Mouse (Mus musculus): ENCODE measurements at regions not wholly inside any gene's neighbourhood (a gene's known extent, or its start where the extent isn't known, plus 50 kb on each side); places are given as distances from the start of the nearest gene placed in this dataset.

DNA sequence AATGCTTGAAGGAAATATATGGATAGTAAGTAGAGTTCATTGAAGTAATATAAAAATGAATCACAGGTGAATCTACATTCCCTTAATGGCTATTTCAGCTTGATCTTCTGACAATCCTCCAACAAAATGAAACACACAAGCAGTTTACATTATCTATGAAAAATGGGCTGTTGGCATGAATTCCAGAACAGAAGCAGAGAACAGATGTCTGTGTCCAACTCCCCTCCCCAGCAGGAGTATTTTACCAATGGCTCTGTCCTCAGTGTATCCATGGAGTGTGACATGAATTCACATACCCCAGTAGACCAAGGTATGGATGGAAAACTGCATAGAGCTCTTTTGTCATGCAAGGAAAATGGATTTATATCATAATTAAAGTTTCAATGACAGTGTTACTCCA lies 370.3 kb upstream of the BC052040 start:
- no peaks in the 10 kb centered on the region for H3K27me3 ChIP-seq (ENCODE audit: control insufficient read depth, insufficient read depth, low read depth, low read length)
- no peak overlapping the region for H3K4me3 ChIP-seq (ENCODE audit: low read depth, low read length)
- H3K4me1 ChIP-seq (ENCODE audit: control insufficient read depth, low read depth, low read length) = no peaks in the 10 kb centered on the region
- no peaks in the 10 kb centered on the region for H3K36me3 ChIP-seq (ENCODE audit: control insufficient read depth, insufficient read depth)
- H3K27ac ChIP-seq (ENCODE audit: low read length) = no peak overlapping the region
- ATAC-seq (ENCODE audit: low read depth) = no peak
- no peak overlapping the region for H3K9ac ChIP-seq (ENCODE audit: low read depth, low read length)
- H3K4me2 ChIP-seq (ENCODE audit: low read depth, low read length) = no peak overlapping the region
- H3K9me3 ChIP-seq (replicated peaks; ENCODE audit: control insufficient read depth, low read length) = no peaks in the 10 kb centered on the region

DNA sequence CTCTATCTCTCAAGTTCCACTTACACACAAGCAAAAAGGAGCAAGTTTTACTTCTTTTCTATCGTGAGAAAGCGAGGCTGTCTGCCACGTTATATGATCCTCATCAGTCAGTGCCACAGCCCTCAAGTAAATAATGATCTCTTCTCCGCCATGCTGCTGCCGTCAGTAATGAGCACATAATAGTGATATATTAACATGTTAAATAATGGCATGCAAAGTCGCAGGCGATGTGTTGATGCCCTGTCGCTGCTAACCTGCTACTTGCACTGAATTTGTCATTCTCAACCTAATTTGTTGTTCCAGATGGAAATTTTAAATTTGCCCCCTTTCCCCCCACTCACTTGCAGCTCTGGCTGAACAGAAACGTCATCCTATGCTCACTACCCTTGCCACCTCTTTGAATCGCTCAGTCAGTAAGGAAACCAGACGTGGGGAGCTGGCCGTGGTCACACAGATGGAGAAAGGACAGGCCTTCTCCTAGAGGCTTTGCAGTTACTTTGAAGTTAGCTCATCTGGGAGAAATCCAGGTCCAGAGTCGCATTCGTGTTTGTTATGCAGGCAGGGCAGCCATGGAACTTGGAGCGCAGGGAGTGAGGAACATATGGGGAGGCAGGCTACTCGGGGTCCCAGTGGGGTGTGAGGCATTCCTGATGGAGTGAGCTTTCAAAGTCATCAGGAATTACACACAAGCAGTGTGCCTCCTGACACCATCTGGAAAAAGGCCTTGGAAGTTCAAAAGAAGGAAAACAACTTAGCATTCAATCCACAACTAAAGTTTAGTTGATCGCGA lies 368.1 kb upstream of the BC052040 start:
- Histone ChIP-seq H3K4me2 (ENCODE audit: low read depth, low read length) (no peak overlapping the region), H3K4me3 (ENCODE audit: low read depth, low read length) (no peak overlapping the region), H3K27me3 (ENCODE audit: control insufficient read depth, insufficient read depth, low read depth, low read length) (no peaks in the 10 kb centered on the region), H3K9me3 (replicated peaks; ENCODE audit: control insufficient read depth, low read length) (no peaks in the 10 kb centered on the region), H3K9ac (ENCODE audit: low read depth, low read length) (no peak overlapping the region), H3K4me1 (ENCODE audit: control insufficient read depth, low read depth, low read length) (no peaks in the 10 kb centered on the region), H3K36me3 (ENCODE audit: control insufficient read depth, insufficient read depth) (no peaks in the 10 kb centered on the region), H3K27ac (ENCODE audit: low read length) (no peak overlapping the region)
- WGBS (ENCODE audit: insufficient replicate concordance) = 47% methylated on average over 18 of the region's 18 CpGs
- ATAC-seq (ENCODE audit: low read depth) = no peak

DNA sequence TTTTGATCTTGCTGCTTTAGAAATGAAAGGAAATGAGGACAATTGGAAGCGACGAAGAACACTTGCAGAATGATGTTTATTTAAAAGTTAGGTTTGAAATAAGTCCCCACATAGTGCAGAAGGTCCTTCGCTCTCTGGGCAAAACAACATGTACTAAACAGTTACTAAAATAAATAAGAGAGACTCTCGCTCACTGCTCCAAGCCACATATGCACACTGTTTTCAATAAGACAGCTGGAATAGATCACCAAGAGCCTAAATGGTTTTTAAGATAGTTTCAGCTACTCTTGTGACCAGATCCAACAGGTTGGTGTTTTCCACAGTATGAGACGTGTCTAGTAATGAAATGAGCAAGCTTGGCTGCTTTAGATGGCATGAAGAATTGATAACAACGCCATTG lies 367.2 kb upstream of the BC052040 start:
- no peak overlapping the region for H3K4me2 ChIP-seq (ENCODE audit: low read depth, low read length)
- ATAC-seq (ENCODE audit: low read depth) = no peak
- H3K27me3 ChIP-seq (ENCODE audit: control insufficient read depth, insufficient read depth, low read depth, low read length) = no peaks in the 10 kb centered on the region
- H3K9ac ChIP-seq (ENCODE audit: low read depth, low read length) = no peak overlapping the region
- H3K27ac ChIP-seq (ENCODE audit: low read length) = no peak overlapping the region
- no peaks in the 10 kb centered on the region for H3K4me1 ChIP-seq (ENCODE audit: control insufficient read depth, low read depth, low read length)
- WGBS (ENCODE audit: insufficient replicate concordance) = 53% methylated on average over 6 of the region's 6 CpGs
- H3K9me3 ChIP-seq (replicated peaks; ENCODE audit: control insufficient read depth, low read length) = no peaks in the 10 kb centered on the region
- H3K4me3 ChIP-seq (ENCODE audit: low read depth, low read length) = no peak overlapping the region
- H3K36me3 ChIP-seq (ENCODE audit: control insufficient read depth, insufficient read depth) = no peaks in the 10 kb centered on the region

DNA sequence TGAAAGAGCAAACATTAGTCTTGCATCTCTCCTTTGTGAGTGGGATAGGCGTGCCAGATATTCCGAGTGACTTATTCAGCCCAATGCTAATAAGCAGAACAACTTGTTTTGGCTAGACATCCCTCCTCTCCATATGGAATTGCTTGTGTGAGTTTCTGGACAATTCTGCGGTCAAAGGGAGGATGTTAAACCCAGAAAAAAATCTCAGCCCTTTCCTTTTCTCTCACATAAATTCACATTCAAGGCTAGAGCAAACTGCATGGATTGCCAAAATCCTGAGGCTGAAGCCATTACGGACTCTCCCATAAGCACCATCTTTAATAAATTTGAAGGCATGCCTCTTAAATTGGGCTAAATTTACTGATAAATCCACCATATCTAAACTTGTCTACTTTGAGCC lies 351.5 kb upstream of the BC052040 start:
- no peak overlapping the region for H3K9ac ChIP-seq (ENCODE audit: low read depth, low read length)
- H3K4me2 ChIP-seq (ENCODE audit: low read depth, low read length) = no peak overlapping the region
- H3K36me3 ChIP-seq (ENCODE audit: control insufficient read depth, insufficient read depth) = no peaks in the 10 kb centered on the region
- no peak overlapping the region for H3K27ac ChIP-seq (ENCODE audit: low read length)
- no peak for ATAC-seq (ENCODE audit: low read depth)
- no peak overlapping the region for H3K4me3 ChIP-seq (ENCODE audit: low read depth, low read length)
- H3K27me3 ChIP-seq (ENCODE audit: control insufficient read depth, insufficient read depth, low read depth, low read length) = no peaks in the 10 kb centered on the region
- no peaks in the 10 kb centered on the region for H3K4me1 ChIP-seq (ENCODE audit: control insufficient read depth, low read depth, low read length)
- 56% methylated on average over 4 of the region's 4 CpGs for WGBS (ENCODE audit: insufficient replicate concordance)
- H3K9me3 ChIP-seq (replicated peaks; ENCODE audit: control insufficient read depth, low read length) = no peaks in the 10 kb centered on the region

DNA sequence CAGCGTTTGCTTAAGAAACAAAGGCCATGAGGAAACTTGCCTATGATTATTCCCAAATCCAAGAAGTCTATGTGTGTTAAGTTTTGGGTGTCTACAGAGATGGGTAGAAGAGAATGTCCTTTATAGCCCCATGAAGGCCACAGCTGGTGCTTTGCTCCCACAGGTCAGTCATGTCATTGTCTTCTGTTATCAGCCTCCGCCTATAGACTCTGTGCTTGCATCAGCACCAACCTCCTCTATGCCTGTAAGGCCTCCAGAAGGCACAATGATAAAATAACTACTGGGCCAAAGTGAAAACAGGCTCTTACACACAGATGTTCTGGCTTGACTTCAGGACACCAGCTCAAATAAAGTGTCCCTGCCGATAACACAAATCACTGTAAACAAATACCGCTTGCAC lies 333.8 kb upstream of the BC052040 start:
- no peak overlapping the region for H3K9ac ChIP-seq (ENCODE audit: low read depth, low read length)
- H3K4me3 ChIP-seq (ENCODE audit: low read depth, low read length) = no peak overlapping the region
- H3K4me1 ChIP-seq (ENCODE audit: control insufficient read depth, low read depth, low read length) = no peaks in the 10 kb centered on the region
- no peaks in the 10 kb centered on the region for H3K36me3 ChIP-seq (ENCODE audit: control insufficient read depth, insufficient read depth)
- H3K27me3 ChIP-seq (ENCODE audit: control insufficient read depth, insufficient read depth, low read depth, low read length) = no peaks in the 10 kb centered on the region
- WGBS (ENCODE audit: insufficient replicate concordance) = 56% methylated on average over 4 of the region's 4 CpGs
- no peak for ATAC-seq (ENCODE audit: low read depth)
- no peak overlapping the region for H3K4me2 ChIP-seq (ENCODE audit: low read depth, low read length)
- no peak overlapping the region for H3K27ac ChIP-seq (ENCODE audit: low read length)
- H3K9me3 ChIP-seq (replicated peaks; ENCODE audit: control insufficient read depth, low read length) = no peaks in the 10 kb centered on the region

DNA sequence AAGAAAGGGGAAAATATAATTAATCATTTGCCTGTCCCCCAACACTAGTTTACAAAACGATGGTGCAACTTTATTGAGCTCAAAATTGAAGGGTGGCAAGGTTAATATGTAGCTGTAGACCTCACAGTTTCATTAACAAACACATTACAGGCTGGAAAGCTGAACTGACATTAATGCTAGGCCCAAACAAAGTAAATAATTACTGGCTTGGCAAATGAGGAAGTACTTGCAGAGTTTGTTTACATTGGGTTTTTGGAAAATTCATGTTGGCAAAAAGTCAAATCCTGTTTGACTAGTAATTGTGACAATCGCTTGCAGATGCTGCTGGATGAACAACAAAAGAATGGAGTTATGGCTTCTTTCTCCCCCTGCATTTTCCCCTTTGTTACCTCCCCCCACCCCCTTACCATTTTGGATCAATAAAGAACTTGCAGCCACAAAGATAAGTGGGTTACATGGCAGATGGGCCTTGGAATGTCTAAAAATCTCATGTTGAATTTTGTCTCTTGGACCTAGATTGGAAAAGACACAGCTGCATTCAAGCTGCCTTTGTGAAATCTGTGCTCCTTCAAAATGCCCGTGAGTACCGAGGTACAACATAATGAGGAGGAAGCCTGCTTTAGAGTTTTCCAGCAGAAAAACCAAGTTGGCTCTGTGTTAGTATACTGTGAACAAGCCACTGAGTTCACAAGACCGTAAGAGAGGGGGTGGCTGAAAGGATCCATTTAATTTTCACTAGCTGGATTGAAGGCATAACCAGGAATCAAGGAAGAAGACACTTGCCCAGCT lies 331.3 kb upstream of the BC052040 start:
- H3K27me3 ChIP-seq (ENCODE audit: control insufficient read depth, insufficient read depth, low read depth, low read length) = no peaks in the 10 kb centered on the region
- no peaks in the 10 kb centered on the region for H3K36me3 ChIP-seq (ENCODE audit: control insufficient read depth, insufficient read depth)
- H3K4me1 ChIP-seq (ENCODE audit: control insufficient read depth, low read depth, low read length) = no peaks in the 10 kb centered on the region
- no peak overlapping the region for H3K4me3 ChIP-seq (ENCODE audit: low read depth, low read length)
- no peak for ATAC-seq (ENCODE audit: low read depth)
- 49% methylated on average over 5 of the region's 5 CpGs for WGBS (ENCODE audit: insufficient replicate concordance)
- H3K9me3 ChIP-seq (replicated peaks; ENCODE audit: control insufficient read depth, low read length) = no peaks in the 10 kb centered on the region
- no peak overlapping the region for H3K9ac ChIP-seq (ENCODE audit: low read depth, low read length)
- H3K27ac ChIP-seq (ENCODE audit: low read length) = no peak overlapping the region
- H3K4me2 ChIP-seq (ENCODE audit: low read depth, low read length) = no peak overlapping the region

DNA sequence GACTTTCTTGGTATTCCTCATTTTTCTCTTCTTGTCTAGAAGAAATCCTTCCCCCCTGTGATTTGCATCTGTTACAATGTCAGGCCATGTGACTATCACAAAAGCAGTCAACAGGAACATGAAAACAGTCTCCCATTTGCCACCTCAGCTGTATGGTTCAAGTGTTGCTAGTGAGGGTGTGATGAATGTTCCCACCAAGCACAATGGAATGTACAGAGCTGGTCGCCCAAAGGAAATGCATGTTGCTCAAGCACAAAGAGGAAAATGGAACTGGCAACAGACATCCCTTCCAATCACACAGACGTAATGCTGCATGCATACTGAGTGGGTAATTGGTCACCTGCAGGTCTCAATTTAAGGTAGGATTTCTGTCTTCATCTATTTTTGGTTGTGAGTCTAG lies 324.1 kb upstream of the BC052040 start:
- Histone ChIP-seq H3K4me3 (ENCODE audit: low read depth, low read length) (no peak overlapping the region), H3K4me2 (ENCODE audit: low read depth, low read length) (no peak overlapping the region), H3K9ac (ENCODE audit: low read depth, low read length) (no peak overlapping the region), H3K9me3 (replicated peaks; ENCODE audit: control insufficient read depth, low read length) (no peaks in the 10 kb centered on the region), H3K36me3 (ENCODE audit: control insufficient read depth, insufficient read depth) (no peaks in the 10 kb centered on the region), H3K27ac (ENCODE audit: low read length) (no peak overlapping the region), H3K27me3 (ENCODE audit: control insufficient read depth, insufficient read depth, low read depth, low read length) (no peaks in the 10 kb centered on the region), H3K4me1 (ENCODE audit: control insufficient read depth, low read depth, low read length) (no peaks in the 10 kb centered on the region)
- ATAC-seq (ENCODE audit: low read depth) = no peak
- WGBS (ENCODE audit: insufficient replicate concordance) = 36% methylated on average over 2 of the region's 2 CpGs

DNA sequence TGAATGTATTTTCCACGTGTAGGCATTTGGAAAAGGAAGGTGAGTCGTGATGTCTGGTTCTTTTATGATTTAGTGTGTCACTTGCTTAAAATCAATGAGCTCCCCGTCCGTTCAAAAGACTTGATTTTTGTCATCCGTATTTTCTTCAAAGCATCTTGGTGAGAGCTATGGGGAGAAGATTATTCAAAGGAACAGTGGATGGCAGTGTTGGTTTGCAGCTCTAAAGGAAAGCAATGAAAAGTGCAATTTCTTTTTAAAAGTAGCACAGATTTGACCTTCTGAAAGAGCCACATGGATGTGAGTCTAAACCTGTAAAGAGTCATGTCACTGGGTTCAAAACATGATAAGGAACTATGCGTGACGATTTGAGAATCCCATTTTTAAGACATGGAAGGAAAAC lies 313.3 kb upstream of the BC052040 start:
- Histone ChIP-seq H3K9ac (ENCODE audit: low read depth, low read length) (no peak overlapping the region), H3K9me3 (replicated peaks; ENCODE audit: control insufficient read depth, low read length) (no peaks in the 10 kb centered on the region), H3K27ac (ENCODE audit: low read length) (no peak overlapping the region), H3K4me1 (ENCODE audit: control insufficient read depth, low read depth, low read length) (no peaks in the 10 kb centered on the region), H3K4me2 (ENCODE audit: low read depth, low read length) (no peak overlapping the region), H3K4me3 (ENCODE audit: low read depth, low read length) (no peak overlapping the region), H3K27me3 (ENCODE audit: control insufficient read depth, insufficient read depth, low read depth, low read length) (no peaks in the 10 kb centered on the region), H3K36me3 (ENCODE audit: control insufficient read depth, insufficient read depth) (no peaks in the 10 kb centered on the region)
- no peak for ATAC-seq (ENCODE audit: low read depth)
- 59% methylated on average over 7 of the region's 7 CpGs for WGBS (ENCODE audit: insufficient replicate concordance)

DNA sequence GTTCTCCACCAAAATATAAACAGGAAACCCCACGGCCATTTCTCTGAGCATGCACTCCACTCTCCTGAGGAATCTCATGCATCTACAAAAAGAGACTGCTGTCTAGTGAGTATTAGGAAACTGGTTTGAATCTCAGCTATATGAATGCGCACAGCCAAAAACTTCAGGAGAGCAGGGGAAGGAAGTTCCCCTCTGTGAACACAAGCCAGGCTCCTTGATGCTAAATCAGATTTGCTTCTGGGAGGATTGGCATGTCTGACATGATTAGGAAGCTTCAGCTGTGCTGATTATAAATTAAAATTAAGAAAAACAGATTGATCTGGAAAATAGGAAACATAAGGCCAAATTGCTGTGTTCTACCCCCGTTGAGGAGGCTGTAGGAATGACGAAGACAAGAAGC lies 304.1 kb upstream of the BC052040 start:
- H3K27me3 ChIP-seq (ENCODE audit: control insufficient read depth, insufficient read depth, low read depth, low read length) = no peaks in the 10 kb centered on the region
- H3K36me3 ChIP-seq (ENCODE audit: control insufficient read depth, insufficient read depth) = no peaks in the 10 kb centered on the region
- no peak for ATAC-seq (ENCODE audit: low read depth)
- H3K9ac ChIP-seq (ENCODE audit: low read depth, low read length) = no peak overlapping the region
- no peaks in the 10 kb centered on the region for H3K4me1 ChIP-seq (ENCODE audit: control insufficient read depth, low read depth, low read length)
- H3K9me3 ChIP-seq (replicated peaks; ENCODE audit: control insufficient read depth, low read length) = no peaks in the 10 kb centered on the region
- H3K4me3 ChIP-seq (ENCODE audit: low read depth, low read length) = no peak overlapping the region
- H3K27ac ChIP-seq (ENCODE audit: low read length) = no peak overlapping the region
- WGBS (ENCODE audit: insufficient replicate concordance) = 55% methylated on average over 4 of the region's 4 CpGs
- no peak overlapping the region for H3K4me2 ChIP-seq (ENCODE audit: low read depth, low read length)

Data from liver, embryonic 16.5 days (tissue).